Mouse (Mus musculus) thymus, postnatal 4 days (tissue): Measurements from ENCODE around the gene Ssb.
"Not testable (repeated sequence)": the region's sequence is repeated elsewhere in the genome, so short reads cannot be mapped to it uniquely, and the experiment has no call there.

Source experiments
- DNase-seq: peaks from one replicate; pipeline ENCODE4 v3.0.0; 2021

Gene Ssb

GRCm38 (mm10) chr2:69883990-69884391 lies 22.6 kb downstream of the Ssb start:
- peak; percentile 21 for DNase-seq

GRCm38 (mm10) chr2:69884581-69884980 lies 23.2 kb downstream of the Ssb start:
- no peak for DNase-seq

GRCm38 (mm10) chr2:69885050-69885449 lies 23.7 kb downstream of the Ssb start:
- DNase-seq = no peak

- DNase-seq = peak; percentile 96
Observed at GRCm38 (mm10) chr2:69885451-69886305, 24.3 kb downstream of the Ssb start, which contains the start of gene Mettl5. Mettl5 (minus strand) TSS chr2:69885615.

GRCm38 (mm10) chr2:69888957-69889356 lies 27.6 kb downstream of the Ssb start:
- DNase-seq = no peak

- no peak for DNase-seq
Observed at GRCm38 (mm10) chr2:69890843-69891242, 29.5 kb downstream of the Ssb start.

GRCm38 (mm10) chr2:69893145-69893544 lies 31.8 kb downstream of the Ssb start:
- DNase-seq = no peak

GRCm38 (mm10) chr2:69893891-69894290 lies 32.5 kb downstream of the Ssb start:
- DNase-seq = no peak

- DNase-seq = peak; percentile 50
Observed at GRCm38 (mm10) chr2:69895502-69896223, 34.3 kb downstream of the Ssb start.

GRCm38 (mm10) chr2:69896224-69896581 lies 34.8 kb downstream of the Ssb start:
- DNase-seq = no peak

- DNase-seq = peak; percentile 100
Observed at GRCm38 (mm10) chr2:69897039-69897617, 35.8 kb downstream of the Ssb start, which contains the start of gene Ubr3. Ubr3 (plus strand) TSS chr2:69897246.

- peak; percentile 62 for DNase-seq
Observed at GRCm38 (mm10) chr2:69897618-69898575, 36.5 kb downstream of the Ssb start.

- DNase-seq = no peak
Observed at GRCm38 (mm10) chr2:69903541-69903940, 42.2 kb downstream of the Ssb start.

GRCm38 (mm10) chr2:69907394-69907793 lies 46.0 kb downstream of the Ssb start:
- DNase-seq = not testable (repeated sequence)

- DNase-seq = no peak
Observed at GRCm38 (mm10) chr2:69912801-69913200, 51.4 kb downstream of the Ssb start.

- DNase-seq = no peak
Observed at GRCm38 (mm10) chr2:69917301-69917700, 55.9 kb downstream of the Ssb start.
